Mouse (Mus musculus): Measurements from ENCODE around the gene 6430548M08Rik. TPM values are rescaled to one million over a fixed set of nuclear protein-coding genes. Genes with fewer than 3 reads are reported as not detected.

Gene 6430548M08Rik
- polyA plus RNA-seq, 1 experiment from 2014 or later = 32.6 TPM

GRCm38 (mm10) chr8:120100388-120101067, 13.4 kb upstream of the 6430548M08Rik start:
- peak overlapping the region; percentile 71 for H3K4me2 ChIP-seq (ENCODE audit: low read length)
- H3K27ac ChIP-seq (ENCODE audit: low read depth, low read length) = peak overlapping the region; percentile 93
- no peaks in the 10 kb centered on the region for H3K27me3 ChIP-seq (replicated peaks; ENCODE audit: control insufficient read depth, insufficient read depth, low read length)
- peak overlapping the region; percentile 84 for H3K4me3 ChIP-seq (ENCODE audit: low read length)
- H3K36me3 ChIP-seq (ENCODE audit: control insufficient read depth, insufficient read depth, low read length) = no peaks in the 10 kb centered on the region
- peaks cover 23% of the 10 kb centered on the region for H3K4me1 ChIP-seq (ENCODE audit: control insufficient read depth, insufficient read depth, low read depth, low read length)
- WGBS = 8% methylated on average over 22 of the region's 25 CpGs
- no peak for ATAC-seq
- H3K9ac ChIP-seq (ENCODE audit: low read depth, low read length) = peak overlapping the region; percentile 89
- no peaks in the 10 kb centered on the region for H3K9me3 ChIP-seq (ENCODE audit: control insufficient read depth, low read length)

- H3K4me3 ChIP-seq (ENCODE audit: low read length) = peak within 1 kb of the TSS; percentile 84
Observed at GRCm38 (mm10) chr8:120101068-120101972, 12.6 kb upstream of the 6430548M08Rik start, which contains the start of gene Zdhhc7. Gene Zdhhc7, minus strand, starts transcription at chr8:120101482.

GRCm38 (mm10) chr8:120103916-120104315, 10.0 kb upstream of the 6430548M08Rik start:
- Histone ChIP-seq H3K36me3 (ENCODE audit: control insufficient read depth, insufficient read depth, low read length) (no peaks in the 10 kb centered on the region), H3K4me1 (ENCODE audit: control insufficient read depth, insufficient read depth, low read depth, low read length) (peaks cover 23% of the 10 kb centered on the region), H3K4me2 (ENCODE audit: low read length) (no peak overlapping the region), H3K27ac (ENCODE audit: low read depth, low read length) (no peak overlapping the region), H3K9ac (ENCODE audit: low read depth, low read length) (no peak overlapping the region), H3K9me3 (ENCODE audit: control insufficient read depth, low read length) (no peaks in the 10 kb centered on the region), H3K27me3 (replicated peaks; ENCODE audit: control insufficient read depth, insufficient read depth, low read length) (no peaks in the 10 kb centered on the region), H3K4me3 (ENCODE audit: low read length) (no peak overlapping the region)
- no peak for ATAC-seq
- WGBS = 87% methylated on average over 9 of the region's 9 CpGs

More at GRCm38 (mm10) chr8:120101068-120101972, 12.6 kb upstream of the 6430548M08Rik start, which contains the start of gene Zdhhc7:
- H3K4me1 ChIP-seq (ENCODE audit: control insufficient read depth, insufficient read depth, low read depth, low read length) = peaks cover 23% of the 10 kb centered on the region
- H3K9ac ChIP-seq (ENCODE audit: low read depth, low read length) = peak within 1 kb of the TSS; percentile 89
- peak within 1 kb of the TSS; percentile 71 for H3K4me2 ChIP-seq (ENCODE audit: low read length)
- peak within 1 kb of the TSS; percentile 93 for H3K27ac ChIP-seq (ENCODE audit: low read depth, low read length)
- under 1% methylated on average over 72 of the region's 88 CpGs for WGBS
- ATAC-seq = peak; percentile 87
- H3K27me3 ChIP-seq (replicated peaks; ENCODE audit: control insufficient read depth, insufficient read depth, low read length) = no peaks in the 10 kb centered on the region
- H3K36me3 ChIP-seq (ENCODE audit: control insufficient read depth, insufficient read depth, low read length) = no peaks in the 10 kb centered on the region
- no peaks in the 10 kb centered on the region for H3K9me3 ChIP-seq (ENCODE audit: control insufficient read depth, low read length)

- 62% methylated on average over 9 of the region's 9 CpGs for WGBS
- Histone ChIP-seq H3K9me3 (ENCODE audit: control insufficient read depth, low read length) (no peaks in the 10 kb centered on the region), H3K4me3 (ENCODE audit: low read length) (no peak overlapping the region), H3K36me3 (ENCODE audit: control insufficient read depth, insufficient read depth, low read length) (no peaks in the 10 kb centered on the region), H3K27me3 (replicated peaks; ENCODE audit: control insufficient read depth, insufficient read depth, low read length) (no peaks in the 10 kb centered on the region), H3K4me2 (ENCODE audit: low read length) (no peak overlapping the region), H3K27ac (ENCODE audit: low read depth, low read length) (no peak overlapping the region), H3K4me1 (ENCODE audit: control insufficient read depth, insufficient read depth, low read depth, low read length) (peaks cover 20% of the 10 kb centered on the region), H3K9ac (ENCODE audit: low read depth, low read length) (no peak overlapping the region)
- no peak for ATAC-seq
Observed at GRCm38 (mm10) chr8:120104721-120105272, 9.2 kb upstream of the 6430548M08Rik start.

- Histone ChIP-seq H3K9ac (ENCODE audit: low read depth, low read length) (no peak overlapping the region), H3K4me2 (ENCODE audit: low read length) (no peak overlapping the region), H3K27me3 (replicated peaks; ENCODE audit: control insufficient read depth, insufficient read depth, low read length) (no peaks in the 10 kb centered on the region), H3K4me1 (ENCODE audit: control insufficient read depth, insufficient read depth, low read depth, low read length) (peaks cover 6% of the 10 kb centered on the region), H3K36me3 (ENCODE audit: control insufficient read depth, insufficient read depth, low read length) (no peaks in the 10 kb centered on the region), H3K27ac (ENCODE audit: low read depth, low read length) (no peak overlapping the region), H3K4me3 (ENCODE audit: low read length) (no peak overlapping the region), H3K9me3 (ENCODE audit: control insufficient read depth, low read length) (no peaks in the 10 kb centered on the region)
- 64% methylated on average over 3 of the region's 3 CpGs for WGBS
- no peak for ATAC-seq
Observed at GRCm38 (mm10) chr8:120109149-120109548, 4.8 kb upstream of the 6430548M08Rik start.

- ATAC-seq = no peak
- no peak overlapping the region for H3K9ac ChIP-seq (ENCODE audit: low read depth, low read length)
- H3K27me3 ChIP-seq (replicated peaks; ENCODE audit: control insufficient read depth, insufficient read depth, low read length) = no peaks in the 10 kb centered on the region
- no peaks in the 10 kb centered on the region for H3K9me3 ChIP-seq (ENCODE audit: control insufficient read depth, low read length)
- H3K27ac ChIP-seq (ENCODE audit: low read depth, low read length) = no peak overlapping the region
- no peak overlapping the region for H3K4me2 ChIP-seq (ENCODE audit: low read length)
- 88% methylated on average over 4 of the region's 4 CpGs for WGBS
- H3K4me3 ChIP-seq (ENCODE audit: low read length) = no peak overlapping the region
- H3K4me1 ChIP-seq (ENCODE audit: control insufficient read depth, insufficient read depth, low read depth, low read length) = peaks cover 6% of the 10 kb centered on the region
- H3K36me3 ChIP-seq (ENCODE audit: control insufficient read depth, insufficient read depth, low read length) = no peaks in the 10 kb centered on the region
Observed at GRCm38 (mm10) chr8:120110966-120111365, 3.0 kb upstream of the 6430548M08Rik start.

GRCm38 (mm10) chr8:120111382-120111781, 2.6 kb upstream of the 6430548M08Rik start:
- H3K4me1 ChIP-seq (ENCODE audit: control insufficient read depth, insufficient read depth, low read depth, low read length) = peaks cover 6% of the 10 kb centered on the region
- H3K36me3 ChIP-seq (ENCODE audit: control insufficient read depth, insufficient read depth, low read length) = no peaks in the 10 kb centered on the region
- ATAC-seq = no peak
- H3K27me3 ChIP-seq (replicated peaks; ENCODE audit: control insufficient read depth, insufficient read depth, low read length) = no peaks in the 10 kb centered on the region
- no peak overlapping the region for H3K4me3 ChIP-seq (ENCODE audit: low read length)
- no peak overlapping the region for H3K27ac ChIP-seq (ENCODE audit: low read depth, low read length)
- H3K4me2 ChIP-seq (ENCODE audit: low read length) = no peak overlapping the region
- H3K9ac ChIP-seq (ENCODE audit: low read depth, low read length) = no peak overlapping the region
- H3K9me3 ChIP-seq (ENCODE audit: control insufficient read depth, low read length) = no peaks in the 10 kb centered on the region
- WGBS = 64% methylated on average over 4 of the region's 4 CpGs

- WGBS = 90% methylated on average over 5 of the region's 5 CpGs
- Histone ChIP-seq H3K27me3 (replicated peaks; ENCODE audit: control insufficient read depth, insufficient read depth, low read length) (no peaks in the 10 kb centered on the region), H3K4me3 (ENCODE audit: low read length) (no peak overlapping the region), H3K4me1 (ENCODE audit: control insufficient read depth, insufficient read depth, low read depth, low read length) (peaks cover 6% of the 10 kb centered on the region), H3K9me3 (ENCODE audit: control insufficient read depth, low read length) (no peaks in the 10 kb centered on the region), H3K9ac (ENCODE audit: low read depth, low read length) (no peak overlapping the region), H3K27ac (ENCODE audit: low read depth, low read length) (no peak overlapping the region), H3K4me2 (ENCODE audit: low read length) (no peak overlapping the region), H3K36me3 (ENCODE audit: control insufficient read depth, insufficient read depth, low read length) (no peaks in the 10 kb centered on the region)
- no peak for ATAC-seq
Observed at GRCm38 (mm10) chr8:120112535-120112934, 1.4 kb upstream of the 6430548M08Rik start.

- H3K9ac ChIP-seq (ENCODE audit: low read depth, low read length) = peak overlapping the region; percentile 75
- WGBS = 3% methylated on average over 10 of the region's 10 CpGs
- H3K27ac ChIP-seq (ENCODE audit: low read depth, low read length) = peak overlapping the region; percentile 90
- H3K4me3 ChIP-seq (ENCODE audit: low read length) = peak overlapping the region; percentile 84
- H3K4me2 ChIP-seq (ENCODE audit: low read length) = peak overlapping the region; percentile 90
- no peaks in the 10 kb centered on the region for H3K9me3 ChIP-seq (ENCODE audit: control insufficient read depth, low read length)
- H3K4me1 ChIP-seq (ENCODE audit: control insufficient read depth, insufficient read depth, low read depth, low read length) = peaks cover 6% of the 10 kb centered on the region
- no peaks in the 10 kb centered on the region for H3K27me3 ChIP-seq (replicated peaks; ENCODE audit: control insufficient read depth, insufficient read depth, low read length)
- no peaks in the 10 kb centered on the region for H3K36me3 ChIP-seq (ENCODE audit: control insufficient read depth, insufficient read depth, low read length)
- ATAC-seq = no peak
Observed at GRCm38 (mm10) chr8:120113306-120113705, 646 bp upstream of the 6430548M08Rik start.
